Mouse (Mus musculus): ENCODE results near the gene Hoxd9. TPM values are rescaled to one million over a fixed set of nuclear protein-coding genes. Genes with fewer than 3 reads are reported as not detected.

Gene Hoxd9
- polyA plus RNA-seq, 1 experiment from 2014 or later = not detected

GRCm38 (mm10) chr2:74681594-74682531 lies 15.7 kb upstream of the Hoxd9 start:
- H3K4me2 ChIP-seq (ENCODE audit: low read length) = no peak overlapping the region
- WGBS = under 1% methylated on average over 76 of the region's 78 CpGs
- no peak for DNase-seq (ENCODE audit: low spot score)

GRCm38 (mm10) chr2:74682796-74683195 lies 14.7 kb upstream of the Hoxd9 start:
- Histone ChIP-seq H3K4me1 (ENCODE audit: control insufficient read depth, insufficient read depth, low read length) (no peaks in the 10 kb centered on the region), H3K4me3 (ENCODE audit: low read depth, low read length) (no peak overlapping the region), H3K9me3 (replicated peaks; ENCODE audit: control insufficient read depth, low read length) (no peaks in the 10 kb centered on the region), H3K4me2 (ENCODE audit: low read length) (no peak overlapping the region), H3K9ac (ENCODE audit: low read length) (no peak overlapping the region), H3K27me3 (replicated peaks; ENCODE audit: control insufficient read depth, insufficient read depth, low read length) (peaks cover 94% of the 10 kb centered on the region), H3K27ac (ENCODE audit: low read depth, low read length) (no peak overlapping the region), H3K36me3 (ENCODE audit: control insufficient read depth, insufficient read depth, low read length) (no peaks in the 10 kb centered on the region)
- ATAC-seq = no peak
- WGBS = 1% methylated on average over 45 of the region's 51 CpGs
- no peak for DNase-seq (ENCODE audit: low spot score)

More at GRCm38 (mm10) chr2:74681594-74682531, 15.7 kb upstream of the Hoxd9 start:
- no peak overlapping the region for H3K27ac ChIP-seq (ENCODE audit: low read depth, low read length)
- H3K9ac ChIP-seq (ENCODE audit: low read length) = no peak overlapping the region
- H3K27me3 ChIP-seq (replicated peaks; ENCODE audit: control insufficient read depth, insufficient read depth, low read length) = peaks cover 94% of the 10 kb centered on the region
- no peak overlapping the region; the same call in 1 of the 2 replicates for H3K4me3 ChIP-seq (ENCODE audit: low read depth, low read length)
- H3K4me1 ChIP-seq (ENCODE audit: control insufficient read depth, insufficient read depth, low read length) = no peaks in the 10 kb centered on the region
- no peaks in the 10 kb centered on the region for H3K9me3 ChIP-seq (replicated peaks; ENCODE audit: control insufficient read depth, low read length)
- peak; percentile 32; the same call in 1 of the 2 replicates for ATAC-seq
- no peaks in the 10 kb centered on the region for H3K36me3 ChIP-seq (ENCODE audit: control insufficient read depth, insufficient read depth, low read length)

- Histone ChIP-seq H3K4me2 (ENCODE audit: low read length) (no peak overlapping the region), H3K9me3 (replicated peaks; ENCODE audit: control insufficient read depth, low read length) (no peaks in the 10 kb centered on the region), H3K4me3 (ENCODE audit: low read depth, low read length) (no peak overlapping the region), H3K4me1 (ENCODE audit: control insufficient read depth, insufficient read depth, low read length) (no peaks in the 10 kb centered on the region), H3K27me3 (replicated peaks; ENCODE audit: control insufficient read depth, insufficient read depth, low read length) (peaks cover 94% of the 10 kb centered on the region), H3K9ac (ENCODE audit: low read length) (no peak overlapping the region), H3K27ac (ENCODE audit: low read depth, low read length) (no peak overlapping the region), H3K36me3 (ENCODE audit: control insufficient read depth, insufficient read depth, low read length) (no peaks in the 10 kb centered on the region)
- ATAC-seq (no peak), DNase-seq (ENCODE audit: low spot score) (no peak)
- under 1% methylated on average over 18 of the region's 18 CpGs for WGBS
Observed at GRCm38 (mm10) chr2:74683471-74683951, 14.0 kb upstream of the Hoxd9 start.

GRCm38 (mm10) chr2:74684106-74684505 lies 13.4 kb upstream of the Hoxd9 start:
- WGBS = 0% methylated on average over 12 of the region's 12 CpGs
- H3K4me2 ChIP-seq (ENCODE audit: low read length) = no peak overlapping the region
- ATAC-seq = no peak
- DNase-seq (ENCODE audit: low spot score) = no peak
- no peaks in the 10 kb centered on the region for H3K9me3 ChIP-seq (replicated peaks; ENCODE audit: control insufficient read depth, low read length)
- H3K4me1 ChIP-seq (ENCODE audit: control insufficient read depth, insufficient read depth, low read length) = no peaks in the 10 kb centered on the region
- no peaks in the 10 kb centered on the region for H3K36me3 ChIP-seq (ENCODE audit: control insufficient read depth, insufficient read depth, low read length)
- H3K27ac ChIP-seq (ENCODE audit: low read depth, low read length) = no peak overlapping the region
- H3K9ac ChIP-seq (ENCODE audit: low read length) = no peak overlapping the region
- peaks cover 94% of the 10 kb centered on the region for H3K27me3 ChIP-seq (replicated peaks; ENCODE audit: control insufficient read depth, insufficient read depth, low read length)
- no peak overlapping the region for H3K4me3 ChIP-seq (ENCODE audit: low read depth, low read length)

- H3K4me3 ChIP-seq (ENCODE audit: low read depth, low read length) = no peak overlapping the region
- peaks cover 94% of the 10 kb centered on the region for H3K27me3 ChIP-seq (replicated peaks; ENCODE audit: control insufficient read depth, insufficient read depth, low read length)
- no peak overlapping the region for H3K4me2 ChIP-seq (ENCODE audit: low read length)
- no peaks in the 10 kb centered on the region for H3K36me3 ChIP-seq (ENCODE audit: control insufficient read depth, insufficient read depth, low read length)
- no peak overlapping the region for H3K9ac ChIP-seq (ENCODE audit: low read length)
- no peaks in the 10 kb centered on the region for H3K4me1 ChIP-seq (ENCODE audit: control insufficient read depth, insufficient read depth, low read length)
- ATAC-seq (no peak), DNase-seq (ENCODE audit: low spot score) (no peak)
- H3K27ac ChIP-seq (ENCODE audit: low read depth, low read length) = no peak overlapping the region
- H3K9me3 ChIP-seq (replicated peaks; ENCODE audit: control insufficient read depth, low read length) = no peaks in the 10 kb centered on the region
- WGBS = 10% methylated on average over 4 of the region's 4 CpGs
Observed at GRCm38 (mm10) chr2:74685059-74685603, 12.4 kb upstream of the Hoxd9 start.

- Histone ChIP-seq H3K4me3 (ENCODE audit: low read depth, low read length) (no peak overlapping the region), H3K9ac (ENCODE audit: low read length) (no peak overlapping the region), H3K27ac (ENCODE audit: low read depth, low read length) (no peak overlapping the region), H3K9me3 (replicated peaks; ENCODE audit: control insufficient read depth, low read length) (no peaks in the 10 kb centered on the region), H3K4me2 (ENCODE audit: low read length) (no peak overlapping the region), H3K36me3 (ENCODE audit: control insufficient read depth, insufficient read depth, low read length) (no peaks in the 10 kb centered on the region), H3K27me3 (replicated peaks; ENCODE audit: control insufficient read depth, insufficient read depth, low read length) (peaks cover 90% of the 10 kb centered on the region), H3K4me1 (ENCODE audit: control insufficient read depth, insufficient read depth, low read length) (no peaks in the 10 kb centered on the region)
- DNase-seq (ENCODE audit: low spot score) (peak; percentile 87), ATAC-seq (no peak)
- 4% methylated on average over 17 of the region's 17 CpGs for WGBS
Observed at GRCm38 (mm10) chr2:74686301-74686987, 11.1 kb upstream of the Hoxd9 start.

GRCm38 (mm10) chr2:74686988-74687697 lies 10.4 kb upstream of the Hoxd9 start:
- no peaks in the 10 kb centered on the region for H3K36me3 ChIP-seq (ENCODE audit: control insufficient read depth, insufficient read depth, low read length)
- peaks cover 90% of the 10 kb centered on the region for H3K27me3 ChIP-seq (replicated peaks; ENCODE audit: control insufficient read depth, insufficient read depth, low read length)
- DNase-seq (ENCODE audit: low spot score) (no peak), ATAC-seq (no peak)
- H3K27ac ChIP-seq (ENCODE audit: low read depth, low read length) = no peak overlapping the region
- no peak overlapping the region for H3K4me3 ChIP-seq (ENCODE audit: low read depth, low read length)
- H3K9ac ChIP-seq (ENCODE audit: low read length) = no peak overlapping the region
- no peak overlapping the region for H3K4me2 ChIP-seq (ENCODE audit: low read length)
- no peaks in the 10 kb centered on the region for H3K4me1 ChIP-seq (ENCODE audit: control insufficient read depth, insufficient read depth, low read length)
- under 1% methylated on average over 27 of the region's 27 CpGs for WGBS
- H3K9me3 ChIP-seq (replicated peaks; ENCODE audit: control insufficient read depth, low read length) = no peaks in the 10 kb centered on the region

GRCm38 (mm10) chr2:74687698-74688555 lies 9.6 kb upstream of the Hoxd9 start:
- Histone ChIP-seq H3K4me1 (ENCODE audit: control insufficient read depth, insufficient read depth, low read length) (no peaks in the 10 kb centered on the region), H3K9ac (ENCODE audit: low read length) (no peak overlapping the region), H3K36me3 (ENCODE audit: control insufficient read depth, insufficient read depth, low read length) (no peaks in the 10 kb centered on the region), H3K27me3 (replicated peaks; ENCODE audit: control insufficient read depth, insufficient read depth, low read length) (peaks cover 90% of the 10 kb centered on the region), H3K27ac (ENCODE audit: low read depth, low read length) (no peak overlapping the region), H3K9me3 (replicated peaks; ENCODE audit: control insufficient read depth, low read length) (no peaks in the 10 kb centered on the region), H3K4me3 (ENCODE audit: low read depth, low read length) (no peak overlapping the region), H3K4me2 (ENCODE audit: low read length) (no peak overlapping the region)
- DNase-seq (ENCODE audit: low spot score) (no peak), ATAC-seq (no peak)
- under 1% methylated on average over 31 of the region's 31 CpGs for WGBS
